Mouse (Mus musculus) midbrain, embryonic 11.5 days (tissue): ENCODE data around the gene Gm4952. TPM values are rescaled to one million over a fixed set of nuclear protein-coding genes. Genes with fewer than 3 reads are reported as not detected.
A peak's percentile ranks its signal among the peaks of the same experiment; 100 is the strongest.

Experiments used
- ATAC-seq: fragments of 200-750 bp; cut with Nextera tagmentation; 2 replicates; pipeline ENCODE4 v1.8.0; 2017; ENCODE audit warnings: moderate TSS enrichment, moderate library complexity; ENCODE audit not compliant: low FRiP score
- DNase-seq: peaks from one replicate; pipeline ENCODE4 v3.0.0; 2015; ENCODE audit warnings: low spot score; ENCODE audit errors: missing footprints
- H3K27ac ChIP-seq: fragments of 300-500 bp; sonication (generic); 2 replicates; pipeline ENCODE4 v1.5.1; 2014; ENCODE audit warnings: low read depth, low read length
- H3K27me3 ChIP-seq: fragments of 300-500 bp; sonication (generic); 2 replicates; pipeline ENCODE4 v1.6.1; 2014; ENCODE audit warnings: mild to moderate bottlenecking, low read length, moderate library complexity, mixed read lengths; ENCODE audit not compliant: control insufficient read depth, insufficient read depth
- H3K36me3 ChIP-seq: fragments of 300-500 bp; sonication (generic); 2 replicates; pipeline ENCODE4 v1.6.1; 2014; ENCODE audit warnings: mild to moderate bottlenecking, low read length, moderate library complexity, mixed read lengths; ENCODE audit not compliant: control insufficient read depth, insufficient read depth
- H3K4me1 ChIP-seq: fragments of 300-500 bp; sonication (generic); 2 replicates; pipeline ENCODE4 v1.6.1; 2014; ENCODE audit warnings: low read length; ENCODE audit not compliant: control insufficient read depth, insufficient read depth
- H3K4me2 ChIP-seq: fragments of 300-500 bp; sonication (generic); 2 replicates; pipeline ENCODE4 v1.6.1; 2014; ENCODE audit warnings: mild to moderate bottlenecking, moderate library complexity
- H3K4me3 ChIP-seq: fragments of 300-500 bp; sonication (generic); 2 replicates; pipeline ENCODE4 v1.5.1; 2014; ENCODE audit warnings: low read depth, low read length
- H3K9ac ChIP-seq: fragments of 300-500 bp; sonication (generic); 2 replicates; pipeline ENCODE4 v1.6.1; 2014; ENCODE audit warnings: low read length
- H3K9me3 ChIP-seq: fragments of 300-500 bp; sonication (generic); 2 replicates; pipeline ENCODE4 v1.6.1; 2016; ENCODE audit warnings: low read length; ENCODE audit not compliant: control insufficient read depth
- WGBS: fragments of 180-500 bp; shearing (Covaris S2); extraction: QIAGEN DNeasy Blood & Tissue Kit; methylation state at CpG from one replicate; pipeline ENCODE4 v1.1.7; 2014; 5-methylcytosine and 5-hydroxymethylcytosine counted together
- polyA plus RNA-seq: library from polyadenylated mRNA; unstranded; fragments of >200 nt; fragmentation: Nextera tagmentation; extraction: Ambion mirVana; gene quantifications from 2 replicates; pipeline ENCODE4 v1.2.1, GENCODE M21; 2014

Gene Gm4952
- polyA plus RNA-seq: not detected in 2 replicates

DNA sequence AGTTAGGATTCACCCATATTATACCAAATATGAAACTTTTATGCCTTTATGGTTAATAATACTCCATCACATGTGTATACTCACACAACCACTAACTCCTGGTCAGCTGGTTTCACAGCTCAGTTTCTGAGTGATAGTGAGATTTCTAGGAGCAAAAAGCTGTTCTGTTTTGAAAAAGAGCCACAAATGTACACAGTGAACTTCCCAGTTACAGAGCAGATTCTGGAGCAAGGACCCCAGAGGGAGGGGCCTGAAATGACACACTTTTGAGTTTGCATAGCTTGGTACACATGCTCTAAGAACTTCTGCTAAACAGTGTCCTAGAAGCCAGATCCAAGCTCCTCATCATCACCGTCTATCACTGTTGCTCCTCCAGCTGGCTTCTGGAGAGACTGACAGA, at the start of gene Gm4952:
Gm4952 (plus strand) TSS at position 301 of the 400 bp plus-strand sequence.
- Histone ChIP-seq H3K4me2 (no peak within 1 kb of the TSS), H3K9ac (no peak within 1 kb of the TSS), H3K27ac (no peak within 1 kb of the TSS), H3K9me3 (no peaks in the 10 kb centered on the region), H3K27me3 (no peaks in the 10 kb centered on the region; the same call in 1 of the 2 replicates), H3K4me1 (no peaks in the 10 kb centered on the region), H3K4me3 (no peak within 1 kb of the TSS), H3K36me3 (no peaks in the 10 kb centered on the region)
- 73% methylated on average over 1 of the region's 1 CpGs for WGBS
- DNase-seq (no peak), ATAC-seq (no peak)

DNA sequence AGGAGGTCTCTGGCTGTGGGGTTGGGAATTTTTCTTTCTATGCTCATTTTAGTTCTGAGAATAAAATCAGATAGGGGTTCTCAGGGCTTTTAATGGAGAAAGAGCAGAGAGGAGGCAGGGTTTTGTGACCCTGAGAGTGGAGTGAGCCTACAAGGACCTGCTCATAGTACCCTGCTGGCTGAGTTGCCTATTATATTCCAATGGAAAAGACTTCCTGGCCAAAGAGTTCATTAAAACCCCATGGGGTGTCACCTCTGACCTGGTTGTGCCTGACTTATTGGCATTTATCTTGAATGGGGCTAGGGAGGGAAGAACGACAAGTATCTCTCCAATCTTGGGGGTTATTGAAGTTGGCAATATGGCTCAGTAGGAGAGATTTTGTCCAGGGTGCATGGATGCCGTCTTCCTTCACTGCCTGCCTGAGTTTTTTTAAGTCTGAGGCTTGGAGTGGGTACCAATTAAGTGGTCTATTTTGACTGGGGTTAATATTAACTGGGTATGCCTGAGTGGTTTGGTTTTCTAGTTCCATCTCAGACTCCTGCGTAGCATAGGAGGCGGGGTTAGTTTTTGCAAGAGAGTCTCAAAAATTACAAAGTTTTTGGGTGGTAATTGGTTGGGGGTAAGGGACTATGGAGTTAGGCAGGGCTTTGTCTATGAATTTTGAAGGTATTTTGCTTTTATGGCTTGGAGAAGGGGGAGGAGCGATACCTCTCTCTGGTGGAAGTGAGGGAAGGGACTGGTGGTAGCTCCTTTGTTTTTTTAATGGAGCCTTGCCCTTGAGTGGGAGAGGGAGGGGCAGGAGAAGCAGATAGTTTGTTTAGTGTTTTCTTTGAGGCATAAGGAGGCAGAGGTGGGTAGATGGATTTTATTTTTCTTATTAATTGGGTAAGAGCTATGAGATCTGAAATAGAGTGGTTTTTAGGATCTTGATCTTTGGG, 49.5 kb upstream of the Gm4952 start:
- H3K4me3 ChIP-seq: no peak overlapping the region
- ATAC-seq: no peak
- H3K9me3 ChIP-seq: no peaks in the 10 kb centered on the region
- H3K27me3 ChIP-seq: no peaks in the 10 kb centered on the region
- no peak overlapping the region for H3K4me2 ChIP-seq
- DNase-seq: no peak
- no peaks in the 10 kb centered on the region for H3K4me1 ChIP-seq
- 77% methylated on average over 5 of the region's 5 CpGs for WGBS
- no peak overlapping the region for H3K27ac ChIP-seq
- H3K9ac ChIP-seq: no peak overlapping the region
- no peaks in the 10 kb centered on the region for H3K36me3 ChIP-seq

DNA sequence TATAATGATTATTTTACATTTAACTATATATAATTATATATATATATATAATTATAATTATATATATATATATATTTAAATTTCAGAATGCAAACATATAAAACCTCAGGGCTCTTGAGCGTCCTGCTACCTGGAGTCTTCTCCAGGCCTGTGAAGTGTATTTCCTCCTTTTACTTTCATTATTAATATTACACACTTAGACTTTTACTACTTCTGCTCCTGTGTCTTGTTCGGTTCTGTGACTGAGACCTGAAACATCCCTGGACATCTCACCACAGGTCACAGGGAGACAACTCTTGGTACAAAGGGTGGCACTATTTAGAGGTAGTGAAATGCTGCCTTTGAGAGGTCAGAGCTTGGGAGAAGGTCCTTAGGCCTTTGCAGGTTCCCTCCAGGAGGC, 43.5 kb upstream of the Gm4952 start:
- no peak for ATAC-seq
- Histone ChIP-seq H3K4me1 (no peaks in the 10 kb centered on the region), H3K27me3 (no peaks in the 10 kb centered on the region), H3K36me3 (no peaks in the 10 kb centered on the region), H3K4me3 (no peak overlapping the region), H3K27ac (no peak overlapping the region), H3K9ac (no peak overlapping the region), H3K9me3 (no peaks in the 10 kb centered on the region), H3K4me2 (no peak overlapping the region)
- WGBS: 88% methylated on average over 2 of the region's 2 CpGs
- DNase-seq: no peak

DNA sequence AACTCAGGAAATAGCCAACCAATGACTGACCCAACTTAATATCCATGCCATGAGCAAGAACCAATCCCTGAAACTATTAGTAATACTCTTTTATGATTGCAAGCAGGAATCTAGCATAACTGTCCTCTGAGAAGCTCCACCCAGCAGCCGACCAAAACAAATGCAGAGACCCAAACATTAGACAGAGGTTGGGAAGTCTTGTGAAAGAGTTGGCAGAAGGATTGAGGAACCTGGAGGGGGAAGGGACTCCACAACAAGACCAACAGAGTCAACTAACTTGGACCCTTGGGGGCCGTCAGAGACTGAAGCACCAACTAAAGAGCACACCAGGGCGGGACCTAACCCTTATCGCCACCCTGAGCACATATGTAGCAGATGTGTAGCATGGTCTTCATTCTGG, 41.6 kb upstream of the Gm4952 start:
- Histone ChIP-seq H3K4me3 (no peak overlapping the region), H3K9ac (no peak overlapping the region), H3K36me3 (no peaks in the 10 kb centered on the region), H3K27ac (no peak overlapping the region), H3K27me3 (no peaks in the 10 kb centered on the region), H3K4me1 (no peaks in the 10 kb centered on the region), H3K4me2 (no peak overlapping the region), H3K9me3 (no peaks in the 10 kb centered on the region)
- WGBS: 83% methylated on average over 4 of the region's 4 CpGs
- no peak for ATAC-seq
- DNase-seq: no peak

DNA sequence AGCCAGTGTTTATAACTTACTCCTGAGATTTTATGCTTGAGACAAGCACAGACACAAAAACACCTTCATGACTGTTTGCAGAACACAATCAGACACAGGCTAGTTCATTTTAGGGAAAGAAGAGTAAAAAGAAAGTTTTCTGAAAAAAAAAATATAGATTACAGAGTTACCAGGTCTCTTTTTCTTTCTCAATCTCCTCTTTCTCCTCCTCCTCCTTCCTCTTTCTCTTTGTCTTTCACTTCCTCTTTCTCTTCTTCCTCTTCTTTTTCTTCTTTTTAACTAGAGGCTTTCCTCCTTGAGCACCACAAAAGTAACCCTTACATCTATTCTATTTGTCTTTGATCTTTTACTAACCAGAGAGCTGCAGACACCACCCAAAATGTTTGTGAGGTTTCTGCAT, 35.6 kb upstream of the Gm4952 start:
- ATAC-seq: no peak
- Histone ChIP-seq H3K27me3 (no peaks in the 10 kb centered on the region), H3K9me3 (no peaks in the 10 kb centered on the region), H3K9ac (no peak overlapping the region), H3K36me3 (no peaks in the 10 kb centered on the region), H3K27ac (no peak overlapping the region), H3K4me1 (no peaks in the 10 kb centered on the region), H3K4me2 (no peak overlapping the region), H3K4me3 (no peak overlapping the region)
- DNase-seq: no peak

DNA sequence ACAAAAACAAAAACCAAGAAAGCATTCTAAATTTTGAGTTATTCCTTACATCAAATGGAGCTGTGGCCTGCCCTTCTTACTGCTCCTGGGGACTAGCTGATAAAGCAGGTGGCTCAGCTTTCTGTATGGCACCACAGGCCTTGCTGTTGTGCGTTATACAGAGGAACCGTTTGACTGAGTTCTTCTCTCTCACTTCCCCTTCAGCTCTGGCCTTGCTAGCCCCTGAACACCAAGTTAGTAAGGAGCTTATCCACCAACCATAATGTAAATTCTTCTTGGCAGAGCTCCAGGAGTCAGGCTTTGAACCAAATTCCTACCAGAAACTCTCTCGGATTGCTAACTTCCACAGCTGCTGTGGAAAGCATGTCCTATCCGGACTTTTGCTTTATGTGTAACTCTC, 32.8 kb upstream of the Gm4952 start:
- DNase-seq: no peak
- Histone ChIP-seq H3K27ac (no peak overlapping the region), H3K36me3 (no peaks in the 10 kb centered on the region), H3K9ac (no peak overlapping the region), H3K4me2 (no peak overlapping the region), H3K9me3 (no peaks in the 10 kb centered on the region), H3K4me1 (no peaks in the 10 kb centered on the region), H3K4me3 (no peak overlapping the region), H3K27me3 (no peaks in the 10 kb centered on the region)
- ATAC-seq: no peak
- WGBS: 79% methylated on average over 4 of the region's 4 CpGs

DNA sequence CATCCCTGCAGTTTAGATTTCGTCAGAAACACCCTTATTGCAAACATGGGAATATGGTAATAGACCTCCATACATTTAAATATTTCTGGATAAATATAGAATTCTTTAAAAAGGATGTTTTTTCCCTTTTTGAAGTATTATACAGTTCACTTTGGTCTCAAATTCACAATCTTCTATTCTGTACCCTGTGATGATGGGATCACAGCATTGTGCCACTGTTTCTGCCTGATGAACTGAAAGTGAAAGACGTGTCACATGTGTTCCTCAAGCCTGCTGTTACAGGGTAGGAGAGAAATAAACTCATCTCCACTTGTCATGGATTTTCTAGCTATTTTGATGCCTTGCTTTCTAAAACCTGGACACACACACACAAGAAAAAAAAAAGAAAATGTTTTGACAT, 28.9 kb upstream of the Gm4952 start:
- H3K4me3 ChIP-seq: no peak overlapping the region
- WGBS: 73% methylated on average over 2 of the region's 2 CpGs
- ATAC-seq: no peak
- H3K4me2 ChIP-seq: no peak overlapping the region
- no peaks in the 10 kb centered on the region for H3K27me3 ChIP-seq
- no peak overlapping the region for H3K9ac ChIP-seq
- peaks cover 7% of the 10 kb centered on the region for H3K4me1 ChIP-seq
- no peaks in the 10 kb centered on the region for H3K36me3 ChIP-seq
- H3K9me3 ChIP-seq: no peaks in the 10 kb centered on the region
- DNase-seq: no peak
- no peak overlapping the region for H3K27ac ChIP-seq

DNA sequence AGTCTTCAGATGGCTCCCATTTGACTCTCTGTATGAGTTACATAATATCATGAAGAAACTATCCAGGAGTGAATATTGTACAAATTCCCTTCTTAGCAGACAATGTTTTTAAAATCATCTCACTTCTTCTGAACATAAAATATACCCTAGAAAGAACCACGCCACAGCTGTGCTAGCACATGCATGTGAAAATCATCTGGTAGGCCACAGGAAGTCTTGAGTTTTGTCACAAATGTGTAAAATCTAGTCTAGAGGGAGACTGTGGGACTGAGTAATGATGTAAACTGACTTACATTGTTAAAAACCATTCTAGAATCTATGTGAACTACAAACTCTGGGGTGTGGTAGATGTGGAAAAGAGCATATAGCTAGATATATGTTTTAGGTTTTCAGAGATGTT, 28.1 kb upstream of the Gm4952 start:
- H3K27me3 ChIP-seq: no peaks in the 10 kb centered on the region
- no peak overlapping the region for H3K9ac ChIP-seq
- no peak overlapping the region for H3K4me3 ChIP-seq
- peaks cover 7% of the 10 kb centered on the region for H3K4me1 ChIP-seq
- no peaks in the 10 kb centered on the region for H3K9me3 ChIP-seq
- DNase-seq (no peak), ATAC-seq (no peak)
- H3K27ac ChIP-seq: no peak overlapping the region
- H3K36me3 ChIP-seq: no peaks in the 10 kb centered on the region
- WGBS: 97% methylated on average over 1 of the region's 1 CpGs
- H3K4me2 ChIP-seq: no peak overlapping the region

DNA sequence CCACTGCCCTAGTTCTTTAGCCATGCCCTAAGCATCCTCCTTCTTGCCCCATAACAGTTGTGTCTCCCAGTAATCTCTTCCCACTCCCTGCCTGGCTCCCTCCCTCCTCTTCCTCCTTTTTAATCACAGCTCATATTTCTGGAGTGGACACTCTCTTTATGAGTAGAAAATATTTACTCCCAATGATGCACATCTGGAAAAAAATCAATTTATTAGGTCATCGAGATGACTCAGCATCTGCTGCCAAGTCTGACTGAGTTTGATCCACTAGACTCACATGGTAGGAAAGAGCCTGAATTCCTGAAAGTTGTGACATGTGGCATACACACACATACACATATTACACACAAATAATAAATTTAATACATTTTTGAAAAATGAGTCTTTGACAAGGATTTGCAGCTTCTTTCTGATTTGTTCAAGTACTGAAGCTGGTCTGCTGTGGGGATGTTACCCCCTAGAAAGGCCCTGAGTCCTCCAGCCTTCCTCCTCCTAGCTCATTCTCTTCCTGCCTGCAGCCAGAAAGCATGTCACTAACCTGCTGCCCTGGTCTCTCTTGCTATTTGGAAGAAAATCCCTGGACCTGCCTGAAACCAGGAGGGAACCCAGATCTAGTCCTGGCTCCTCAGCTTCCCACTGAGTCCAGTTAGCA, 27.0 kb upstream of the Gm4952 start:
- Histone ChIP-seq H3K36me3 (no peaks in the 10 kb centered on the region), H3K27me3 (no peaks in the 10 kb centered on the region), H3K9me3 (no peaks in the 10 kb centered on the region), H3K27ac (no peak overlapping the region), H3K9ac (peak overlapping the region; percentile 46), H3K4me2 (peak overlapping the region; percentile 61), H3K4me1 (peaks cover 7% of the 10 kb centered on the region), H3K4me3 (peak overlapping the region; percentile 33)
- DNase-seq: no peak
- WGBS: 85% methylated on average over 1 of the region's 1 CpGs
- ATAC-seq: peak; percentile 33; the same call in 1 of the 2 replicates
